11 mouse cellular contexts compared by ENCODE assay signal in the genomic region with DNA sequence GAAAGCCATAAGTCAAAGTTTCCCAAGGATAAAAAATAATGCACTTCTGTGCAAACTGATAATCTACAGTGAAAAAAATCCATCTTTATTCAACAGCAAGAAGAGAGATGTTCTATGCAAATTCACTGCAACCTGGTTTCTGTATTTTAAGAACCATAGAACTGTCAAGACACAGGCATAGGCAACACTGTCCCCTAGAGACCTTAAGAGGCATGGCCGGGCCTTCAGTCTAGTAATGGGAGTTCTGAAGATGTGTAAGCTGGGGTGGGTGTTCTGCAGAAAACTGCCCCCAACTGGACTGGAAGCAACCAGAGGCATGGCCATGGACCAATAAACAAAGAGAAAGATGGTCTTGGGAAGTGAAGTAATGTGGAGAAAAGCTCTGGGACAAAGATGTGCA.
A peak's percentile ranks its signal among the peaks of the same experiment; 100 is the strongest.
DNase-seq lines count a peak whose midpoint lies in the region; ATAC-seq and TF ChIP-seq lines count a peak whose summit lies in the region.
"Had no signal": no experiment of that assay in that cellular context is flagged by ENCODE, and none has a peak within 500 bp of the region (broad histone marks: within the 10 kb centered on the region; RNA-seq: fewer than 3 reads in every experiment).

No protein-coding gene starts in this region.

- ATAC-seq in kidney, embryonic 14.5 days (ENCODE audit: low FRiP score, low TSS enrichment) = no peak
- ATAC-seq in kidney, embryonic 15.5 days (replicated peaks; ENCODE audit: low FRiP score) = no peak

- no peaks in the 10 kb centered on the region for H3K27me3 ChIP-seq in kidney, embryonic 14.5 days (ENCODE audit: control insufficient read depth, insufficient read depth, low read length)
- no peaks in the 10 kb centered on the region for H3K27me3 ChIP-seq in kidney, embryonic 15.5 days
- no peaks in the 10 kb centered on the region for H3K27me3 ChIP-seq in CH12.LX (replicated peaks)
- H3K27me3 ChIP-seq: neural tube, embryonic 15.5 days had no signal

- TF ChIP-seq RAD21 in CH12.LX (IDR thresholded peaks at IDR 0.05; ENCODE audit: low read depth, low read length) = peak; percentile 64

- TF ChIP-seq EP300 in CH12.LX (IDR thresholded peaks at IDR 0.05; ENCODE audit: low read length) = no peak

- WGBS in kidney, embryonic 14.5 days = 78% methylated on average over 1 of the region's 1 CpGs
- 73% methylated on average over 1 of the region's 1 CpGs for WGBS in kidney, embryonic 15.5 days

- TF ChIP-seq CTCF in CH12.LX (conservative IDR thresholded peaks at IDR 0.05 in 1 of 2, IDR thresholded peaks at IDR 0.05 in 1 of 2; ENCODE audit: low read depth in 2 of 2, low read length in 2 of 2) = peak; percentile 62 to 67; a peak in 3 of 4 replicates

- dilution Hi-C loops in CH12.LX (cut with MboI; ENCODE audit: extremely low pct_ligation_motif_present, extremely low pct_unique_long_range_greater_than_20kb, low sequenced_read_pairs) = no loop called here

- no peak overlapping the region for H3K4me2 ChIP-seq in kidney, embryonic 14.5 days (replicated peaks; ENCODE audit: low read depth, low read length)
- no peak overlapping the region for H3K4me2 ChIP-seq in kidney, embryonic 15.5 days
- H3K4me2 ChIP-seq in CH12.LX (ENCODE audit: insufficient read depth, low read depth, poor library complexity, severe bottlenecking) = no peak overlapping the region
- H3K4me2 ChIP-seq: neural tube, embryonic 15.5 days had no signal

- H3K79me2 ChIP-seq in CH12.LX (replicated peaks; ENCODE audit: control insufficient read depth, extremely low read depth, insufficient read depth, poor library complexity, severe bottlenecking) = no peaks in the 10 kb centered on the region

- H3K9ac ChIP-seq in kidney, embryonic 14.5 days (ENCODE audit: low read depth, low read length) = no peak overlapping the region
- H3K9ac ChIP-seq in kidney, embryonic 15.5 days = no peak overlapping the region
- no peak overlapping the region for H3K9ac ChIP-seq in CH12.LX (ENCODE audit: insufficient read depth, low read depth)
- H3K9ac ChIP-seq: neural tube, embryonic 15.5 days had no signal

- peaks cover 43% of the 10 kb centered on the region for H3K36me3 ChIP-seq in kidney, embryonic 14.5 days (ENCODE audit: control insufficient read depth, insufficient read depth, low read length)
- H3K36me3 ChIP-seq in kidney, embryonic 15.5 days = peaks cover 64% of the 10 kb centered on the region
- no peaks in the 10 kb centered on the region for H3K36me3 ChIP-seq in CH12.LX (replicated peaks in 1 of 2; ENCODE audit: control insufficient read depth in 1 of 2, insufficient read depth in 1 of 2, low read length in 1 of 2)

- no peak overlapping the region for H3K4me3 ChIP-seq in kidney, embryonic 14.5 days (ENCODE audit: low read length)
- no peak overlapping the region for H3K4me3 ChIP-seq in kidney, embryonic 15.5 days (replicated peaks)
- H3K4me3 ChIP-seq in CH12.LX (replicated peaks in 1 of 3; ENCODE audit: low read depth in 2 of 3, low read length in 2 of 3, poor library complexity in 1 of 3) = no peak overlapping the region
- H3K4me3 ChIP-seq: embryonic facial prominence, embryonic 10.5 days; megakaryocyte, embryonic 14.5 days; neural tube, embryonic 15.5 days had no signal

- no peaks in the 10 kb centered on the region for H3K4me1 ChIP-seq in kidney, embryonic 14.5 days (ENCODE audit: control insufficient read depth, insufficient read depth, low read length)
- no peaks in the 10 kb centered on the region for H3K4me1 ChIP-seq in kidney, embryonic 15.5 days
- H3K4me1 ChIP-seq in CH12.LX (ENCODE audit: control insufficient read depth in 1 of 2, insufficient read depth in 2 of 2) = peaks cover 0 to 37% of the 10 kb centered on the region in 2 experiments; a peak in 2 of 4 replicates

- DNase-seq in adrenal gland, postnatal 10 days = peak; percentile 35
- no peak for DNase-seq in adrenal gland, postnatal 14 days
- peak; percentile 58 for DNase-seq in CH12.LX (ENCODE audit: extremely low read depth)
- DNase-seq in induced T-regulatory cell, adult 2 months (ENCODE audit: low read depth) = peak; percentile 22
- DNase-seq in embryo, embryonic 11 days = no peak
- DNase-seq in urinary bladder, adult 2 months (ENCODE audit: low spot score) = no peak

- TF ChIP-seq POLR2A in CH12.LX (IDR thresholded peaks at IDR 0.05; ENCODE audit: low read depth, low read length) = no peak

- in situ Hi-C loops in CH12.LX (cut with MboI; ENCODE audit: low pct_ligation_motif_present, low pct_unique_long_range_greater_than_20kb, low sequenced_read_pairs) = loop anchor here (10.0 kb wide), 1 partner anchor 525 kb away; no protein-coding TSS in a partner anchor

- no peaks in the 10 kb centered on the region for H3K9me3 ChIP-seq in kidney, embryonic 14.5 days (ENCODE audit: control insufficient read depth, low read length)
- H3K9me3 ChIP-seq in kidney, embryonic 15.5 days (replicated peaks) = no peaks in the 10 kb centered on the region
- H3K9me3 ChIP-seq in CH12.LX (replicated peaks; ENCODE audit: low read length) = no peaks in the 10 kb centered on the region
- H3K9me3 ChIP-seq: embryonic facial prominence, embryonic 10.5 days; megakaryocyte, embryonic 14.5 days; neural tube, embryonic 15.5 days had no signal

- peak overlapping the region; percentile 17; the same call in 1 of the 2 replicates for H3K27ac ChIP-seq in kidney, embryonic 14.5 days (ENCODE audit: low read depth, low read length)
- no peak overlapping the region for H3K27ac ChIP-seq in kidney, embryonic 15.5 days
- H3K27ac ChIP-seq in CH12.LX (ENCODE audit: insufficient read depth, low read depth) = no peak overlapping the region
- H3K27ac ChIP-seq: embryonic facial prominence, embryonic 10.5 days; neural tube, embryonic 15.5 days had no signal

TF ChIP-seq in CH12.LX, 34 proteins besides CTCF, POLR2A, EP300 and RAD21:
- TF ChIP-seq SMC3 (IDR thresholded peaks at IDR 0.05; ENCODE audit: low read depth, low read length) = peak; percentile 26
- no peak for TF ChIP-seq TBP (conservative IDR thresholded peaks at IDR 0.05; ENCODE audit: low read depth, low read length)
- TF ChIP-seq CHD1 (IDR thresholded peaks at IDR 0.05; ENCODE audit: low read depth, low read length) = no peak

Comparison
In these comparisons a context has a peak if more than half of its experiments do, and no peak if none do; other contexts are left out.
1. DNase-seq: peak in adrenal gland, postnatal 10 days (single experiment), CH12.LX (single experiment) and induced T-regulatory cell, adult 2 months (single experiment); none in adrenal gland, postnatal 14 days (single experiment), embryo, embryonic 11 days (single experiment) and urinary bladder, adult 2 months (single experiment).